Mouse (Mus musculus) mature B cell (primary cell): ENCODE results near the gene Elane.

Source experiments
- in situ Hi-C: fragments of 300-500 bp; cut with MboI; formaldehyde crosslinking; loops from 2 replicates; pipeline ENCODE4 v1.14.3; 2019

Elane gene

GRCm38 (mm10) chr10:79886054-79886453, at the start of gene Elane:
Elane (plus strand) TSS chr10:79886247.
- in situ Hi-C loops: loop anchor here (10.0 kb wide), 1 partner anchor 69 kb away; no protein-coding TSS in a partner anchor

- in situ Hi-C loops: loop anchor here (10.0 kb wide), 2 partner anchors 88 to 118 kb away; partner anchors contain the start of genes Arid3a and R3hdm4
These were observed 49.1 kb upstream of the Elane start for GRCm38 (mm10) chr10:79836918-79837317.

GRCm38 (mm10) chr10:79838151-79838550, 47.9 kb upstream of the Elane start:
- in situ Hi-C loops: loop anchor here (10.0 kb wide), 2 partner anchors 87 to 117 kb away; partner anchors contain the start of genes Arid3a and R3hdm4

GRCm38 (mm10) chr10:79840091-79840490, 46.0 kb upstream of the Elane start:
- in situ Hi-C loops: no loop called here

- in situ Hi-C loops: no loop called here
These were observed 45.1 kb upstream of the Elane start for GRCm38 (mm10) chr10:79840644-79841551.

- in situ Hi-C loops: no loop called here
These were observed 43.7 kb upstream of the Elane start for GRCm38 (mm10) chr10:79842322-79842721.

GRCm38 (mm10) chr10:79843476-79843875, 42.6 kb upstream of the Elane start:
- in situ Hi-C loops: no loop called here

GRCm38 (mm10) chr10:79846553-79846952, 39.5 kb upstream of the Elane start:
- in situ Hi-C loops: no loop called here

- in situ Hi-C loops: no loop called here
These were observed 36.0 kb upstream of the Elane start for GRCm38 (mm10) chr10:79849941-79850628.

GRCm38 (mm10) chr10:79851653-79852052, 34.4 kb upstream of the Elane start:
- in situ Hi-C loops: no loop called here

GRCm38 (mm10) chr10:79852107-79852789, 33.8 kb upstream of the Elane start:
- in situ Hi-C loops: no loop called here

- in situ Hi-C loops: no loop called here
These were observed 33.2 kb upstream of the Elane start for GRCm38 (mm10) chr10:79852827-79853226.

GRCm38 (mm10) chr10:79853392-79853791, 32.7 kb upstream of the Elane start:
- in situ Hi-C loops: no loop called here

- in situ Hi-C loops: no loop called here
These were observed 31.9 kb upstream of the Elane start, which contains the start of gene Ptbp1 for GRCm38 (mm10) chr10:79853860-79854795. Ptbp1 (plus strand) TSS chr10:79854427.

GRCm38 (mm10) chr10:79854801-79855541, 31.1 kb upstream of the Elane start:
- in situ Hi-C loops: no loop called here

GRCm38 (mm10) chr10:79855558-79856184, 30.4 kb upstream of the Elane start:
- in situ Hi-C loops: no loop called here

- in situ Hi-C loops: no loop called here
These were observed 29.8 kb upstream of the Elane start for GRCm38 (mm10) chr10:79856280-79856679.

- in situ Hi-C loops: no loop called here
These were observed 29.2 kb upstream of the Elane start for GRCm38 (mm10) chr10:79856704-79857451.

- in situ Hi-C loops: no loop called here
These were observed 28.6 kb upstream of the Elane start for GRCm38 (mm10) chr10:79857452-79857811.
